Mouse (Mus musculus): ENCODE measurements at regions not wholly inside any gene's neighbourhood (a gene's known extent, or its start where the extent isn't known, plus 50 kb on each side); places are given as distances from the start of the nearest gene placed in this dataset.

- TF ChIP-seq CTCF (IDR thresholded peaks at IDR 0.05) (no peak), EP300 (IDR thresholded peaks at IDR 0.05) (no peak)
Observed at GRCm38 (mm10) chr7:113109481-113109880, 97.8 kb upstream of the Arntl start.

All from lung, postnatal 0 days (tissue).